Mouse (Mus musculus): ENCODE data around the gene Zbtb32. TPM values are rescaled to one million over a fixed set of nuclear protein-coding genes. Genes with fewer than 3 reads are reported as not detected.

Zbtb32 gene
- polyA plus RNA-seq, 1 experiment from 2014 or later: 1.2 TPM

GRCm38 (mm10) chr7:30614454-30614853 is 15.7 kb upstream of the Zbtb32 start:
- TF ChIP-seq CTCF (IDR thresholded peaks at IDR 0.05; ENCODE audit: low read depth): peak; percentile 62
- no peak overlapping the region for H3K9ac ChIP-seq (ENCODE audit: low read depth, low read length)
- peaks cover 28% of the 10 kb centered on the region for H3K36me3 ChIP-seq (ENCODE audit: control insufficient read depth, insufficient read depth)
- ATAC-seq: peak; percentile 43; the same call in 1 of the 2 replicates
- no peaks in the 10 kb centered on the region for H3K9me3 ChIP-seq (ENCODE audit: control insufficient read depth)
- no peaks in the 10 kb centered on the region for H3K4me1 ChIP-seq (replicated peaks; ENCODE audit: control insufficient read depth, insufficient read depth, low read length)
- no peak overlapping the region for H3K4me2 ChIP-seq (replicated peaks; ENCODE audit: low read depth)
- H3K27me3 ChIP-seq (replicated peaks; ENCODE audit: control insufficient read depth, insufficient read depth, low read length): no peaks in the 10 kb centered on the region
- H3K4me3 ChIP-seq (ENCODE audit: low read depth, low read length): no peak overlapping the region
- no peak overlapping the region for H3K27ac ChIP-seq (ENCODE audit: low read depth, low read length)
- WGBS: 61% methylated on average over 2 of the region's 2 CpGs

- peak; percentile 78 for TF ChIP-seq CTCF (IDR thresholded peaks at IDR 0.05; ENCODE audit: low read depth)
- H3K36me3 ChIP-seq (ENCODE audit: control insufficient read depth, insufficient read depth): peaks cover 21% of the 10 kb centered on the region
- 0 out of 2 replicates have a peak, but pooled peaks have one; percentile 44 for ATAC-seq
- H3K4me3 ChIP-seq (ENCODE audit: low read depth, low read length): no peak overlapping the region
- no peaks in the 10 kb centered on the region for H3K9me3 ChIP-seq (ENCODE audit: control insufficient read depth)
- H3K27me3 ChIP-seq (replicated peaks; ENCODE audit: control insufficient read depth, insufficient read depth, low read length): no peaks in the 10 kb centered on the region
- no peak overlapping the region for H3K4me2 ChIP-seq (replicated peaks; ENCODE audit: low read depth)
- H3K9ac ChIP-seq (ENCODE audit: low read depth, low read length): no peak overlapping the region
- WGBS: 19% methylated on average over 14 of the region's 14 CpGs
- H3K27ac ChIP-seq (ENCODE audit: low read depth, low read length): no peak overlapping the region
- H3K4me1 ChIP-seq (replicated peaks; ENCODE audit: control insufficient read depth, insufficient read depth, low read length): no peaks in the 10 kb centered on the region
Measured at GRCm38 (mm10) chr7:30613529-30614112, 14.9 kb upstream of the Zbtb32 start.

GRCm38 (mm10) chr7:30612654-30613402 is 14.1 kb upstream of the Zbtb32 start, which contains the start of gene Upk1a:
Gene Upk1a (minus strand): TSS chr7:30612847.
- no peak within 1 kb of the TSS for H3K27ac ChIP-seq (ENCODE audit: low read depth, low read length)
- ATAC-seq: no peak
- no peaks in the 10 kb centered on the region for H3K4me1 ChIP-seq (replicated peaks; ENCODE audit: control insufficient read depth, insufficient read depth, low read length)
- WGBS: 32% methylated on average over 8 of the region's 8 CpGs
- H3K27me3 ChIP-seq (replicated peaks; ENCODE audit: control insufficient read depth, insufficient read depth, low read length): no peaks in the 10 kb centered on the region
- no peaks in the 10 kb centered on the region for H3K9me3 ChIP-seq (ENCODE audit: control insufficient read depth)
- H3K9ac ChIP-seq (ENCODE audit: low read depth, low read length): no peak within 1 kb of the TSS
- H3K4me3 ChIP-seq (ENCODE audit: low read depth, low read length): no peak within 1 kb of the TSS
- H3K4me2 ChIP-seq (replicated peaks; ENCODE audit: low read depth): no peak within 1 kb of the TSS
- peaks cover 14% of the 10 kb centered on the region for H3K36me3 ChIP-seq (ENCODE audit: control insufficient read depth, insufficient read depth)
- no peak for TF ChIP-seq CTCF (IDR thresholded peaks at IDR 0.05; ENCODE audit: low read depth)

- Histone ChIP-seq H3K4me2 (replicated peaks; ENCODE audit: low read depth) (no peak overlapping the region), H3K36me3 (ENCODE audit: control insufficient read depth, insufficient read depth) (no peaks in the 10 kb centered on the region; the same call in 1 of the 2 replicates), H3K4me3 (ENCODE audit: low read depth, low read length) (no peak overlapping the region), H3K27me3 (replicated peaks; ENCODE audit: control insufficient read depth, insufficient read depth, low read length) (no peaks in the 10 kb centered on the region), H3K27ac (ENCODE audit: low read depth, low read length) (no peak overlapping the region), H3K4me1 (replicated peaks; ENCODE audit: control insufficient read depth, insufficient read depth, low read length) (no peaks in the 10 kb centered on the region), H3K9ac (ENCODE audit: low read depth, low read length) (no peak overlapping the region), H3K9me3 (ENCODE audit: control insufficient read depth) (no peaks in the 10 kb centered on the region)
- no peak for ATAC-seq
- WGBS: 28% methylated on average over 7 of the region's 7 CpGs
- peak; percentile 23; the same call in 1 of the 2 replicates for TF ChIP-seq CTCF (IDR thresholded peaks at IDR 0.05; ENCODE audit: low read depth)
Measured at GRCm38 (mm10) chr7:30610043-30610442, 11.3 kb upstream of the Zbtb32 start.

GRCm38 (mm10) chr7:30608476-30608875 is 9.8 kb upstream of the Zbtb32 start:
- no peak overlapping the region for H3K9ac ChIP-seq (ENCODE audit: low read depth, low read length)
- no peak for ATAC-seq
- no peaks in the 10 kb centered on the region for H3K27me3 ChIP-seq (replicated peaks; ENCODE audit: control insufficient read depth, insufficient read depth, low read length)
- no peak overlapping the region for H3K4me3 ChIP-seq (ENCODE audit: low read depth, low read length)
- no peaks in the 10 kb centered on the region for H3K36me3 ChIP-seq (ENCODE audit: control insufficient read depth, insufficient read depth)
- WGBS: 47% methylated on average over 16 of the region's 16 CpGs
- TF ChIP-seq CTCF (IDR thresholded peaks at IDR 0.05; ENCODE audit: low read depth): no peak
- no peaks in the 10 kb centered on the region for H3K9me3 ChIP-seq (ENCODE audit: control insufficient read depth)
- H3K4me1 ChIP-seq (replicated peaks; ENCODE audit: control insufficient read depth, insufficient read depth, low read length): no peaks in the 10 kb centered on the region
- no peak overlapping the region for H3K27ac ChIP-seq (ENCODE audit: low read depth, low read length)
- no peak overlapping the region for H3K4me2 ChIP-seq (replicated peaks; ENCODE audit: low read depth)

GRCm38 (mm10) chr7:30607706-30608309 is 9.1 kb upstream of the Zbtb32 start:
- no peak overlapping the region for H3K27ac ChIP-seq (ENCODE audit: low read depth, low read length)
- ATAC-seq: 0 out of 2 replicates have a peak, but pooled peaks have one; percentile 38
- H3K4me2 ChIP-seq (replicated peaks; ENCODE audit: low read depth): no peak overlapping the region
- H3K36me3 ChIP-seq (ENCODE audit: control insufficient read depth, insufficient read depth): no peaks in the 10 kb centered on the region
- 27% methylated on average over 8 of the region's 8 CpGs for WGBS
- H3K9ac ChIP-seq (ENCODE audit: low read depth, low read length): no peak overlapping the region
- TF ChIP-seq CTCF (IDR thresholded peaks at IDR 0.05; ENCODE audit: low read depth): peak; percentile 84
- no peaks in the 10 kb centered on the region for H3K27me3 ChIP-seq (replicated peaks; ENCODE audit: control insufficient read depth, insufficient read depth, low read length)
- no peaks in the 10 kb centered on the region for H3K9me3 ChIP-seq (ENCODE audit: control insufficient read depth)
- no peaks in the 10 kb centered on the region for H3K4me1 ChIP-seq (replicated peaks; ENCODE audit: control insufficient read depth, insufficient read depth, low read length)
- no peak overlapping the region for H3K4me3 ChIP-seq (ENCODE audit: low read depth, low read length)

Measured in intestine, postnatal 0 days (tissue).